Mouse (Mus musculus): ENCODE results near the gene Ublcp1. TPM values are rescaled to one million over a fixed set of nuclear protein-coding genes. Genes with fewer than 3 reads are reported as not detected.

Gene Ublcp1
- polyA plus RNA-seq, 1 experiment from 2014 or later: 54.1 TPM

DNA sequence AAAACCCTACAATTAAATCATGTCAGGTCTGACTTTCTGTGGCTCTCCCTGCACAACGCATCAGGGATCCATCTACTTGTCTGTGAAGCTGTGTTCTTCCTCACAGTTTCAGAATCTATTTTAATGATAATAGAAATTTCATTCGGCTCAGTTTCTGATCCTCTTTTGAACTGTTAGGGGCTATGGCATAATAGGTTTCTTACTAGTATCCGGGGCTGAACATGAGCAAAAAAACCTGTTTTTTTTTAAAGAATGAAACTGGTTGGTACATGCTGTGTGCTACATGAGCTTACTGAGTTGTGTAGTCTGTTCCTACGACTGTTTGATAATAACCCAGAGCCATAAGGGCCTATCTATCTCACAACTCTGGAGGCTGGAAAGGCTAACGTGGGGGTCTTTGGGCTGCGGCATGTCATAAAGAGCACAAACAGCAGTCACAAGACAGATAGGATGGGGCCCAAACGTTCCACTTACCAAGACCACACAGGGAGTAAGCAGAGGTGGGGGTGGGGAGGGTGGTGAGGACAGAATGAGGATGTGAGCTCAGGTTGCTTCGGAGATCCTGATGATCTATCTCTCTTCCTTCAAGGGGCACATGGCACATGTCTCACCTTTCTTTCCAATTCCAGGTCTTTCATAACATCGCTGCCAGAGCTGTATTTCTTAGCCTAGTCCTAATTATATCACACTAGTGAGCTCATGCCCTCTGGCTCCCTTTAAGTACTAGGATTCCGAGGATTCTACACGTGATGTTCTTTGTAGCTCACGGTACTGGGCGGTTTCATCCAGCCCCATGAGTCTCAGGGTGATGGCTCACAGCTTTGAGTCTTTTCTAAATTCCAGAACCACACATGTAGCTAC lies 28.3 kb upstream of the Ublcp1 start:
- Histone ChIP-seq H3K4me2 (no peak overlapping the region; the same call in 1 of the 2 replicates), H3K4me1 (replicated peaks; ENCODE audit: control insufficient read depth, insufficient read depth, low read length) (peaks cover 9% of the 10 kb centered on the region), H3K9ac (ENCODE audit: low read depth, low read length) (no peak overlapping the region), H3K36me3 (ENCODE audit: control insufficient read depth, insufficient read depth, low read length) (no peaks in the 10 kb centered on the region), H3K27me3 (replicated peaks; ENCODE audit: control insufficient read depth, insufficient read depth, low read length) (no peaks in the 10 kb centered on the region), H3K9me3 (ENCODE audit: control insufficient read depth, low read length) (no peaks in the 10 kb centered on the region), H3K4me3 (ENCODE audit: low read depth, low read length) (no peak overlapping the region), H3K27ac (ENCODE audit: low read depth, low read length) (peak overlapping the region; percentile 3; the same call in 1 of the 2 replicates)
- WGBS: 63% methylated on average over 13 of the region's 13 CpGs
- ATAC-seq (replicated peaks; ENCODE audit: low FRiP score) (peak; percentile 58), DNase-seq (ENCODE audit: low spot score) (no peak)

DNA sequence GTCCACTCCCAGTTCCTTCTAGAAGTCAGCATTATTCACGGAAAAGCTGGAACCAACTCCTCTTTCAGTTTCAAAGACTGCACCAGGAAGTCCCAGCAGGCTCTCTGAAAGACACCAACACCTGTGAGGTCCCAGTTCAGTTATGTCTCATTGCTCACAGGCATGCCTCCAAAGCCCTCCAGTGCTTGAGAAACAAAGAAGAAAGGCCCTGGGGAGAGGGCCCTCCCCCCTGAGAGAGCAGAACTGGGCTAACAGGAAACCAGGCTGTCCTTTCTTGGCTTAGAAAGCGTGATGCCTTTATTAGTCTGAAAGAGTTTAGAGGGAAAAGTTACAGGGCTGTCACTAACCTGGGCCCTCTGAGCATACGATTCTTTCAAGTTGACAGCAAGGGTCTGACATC lies 25.9 kb upstream of the Ublcp1 start:
- Histone ChIP-seq H3K9ac (ENCODE audit: low read depth, low read length) (no peak overlapping the region), H3K4me3 (ENCODE audit: low read depth, low read length) (no peak overlapping the region), H3K27ac (ENCODE audit: low read depth, low read length) (no peak overlapping the region), H3K9me3 (ENCODE audit: control insufficient read depth, low read length) (no peaks in the 10 kb centered on the region), H3K4me2 (no peak overlapping the region), H3K4me1 (replicated peaks; ENCODE audit: control insufficient read depth, insufficient read depth, low read length) (peaks cover 9% of the 10 kb centered on the region), H3K27me3 (replicated peaks; ENCODE audit: control insufficient read depth, insufficient read depth, low read length) (no peaks in the 10 kb centered on the region), H3K36me3 (ENCODE audit: control insufficient read depth, insufficient read depth, low read length) (no peaks in the 10 kb centered on the region)
- 79% methylated on average over 3 of the region's 3 CpGs for WGBS
- no peak for DNase-seq (ENCODE audit: low spot score)
- no peak for ATAC-seq (replicated peaks; ENCODE audit: low FRiP score)

DNA sequence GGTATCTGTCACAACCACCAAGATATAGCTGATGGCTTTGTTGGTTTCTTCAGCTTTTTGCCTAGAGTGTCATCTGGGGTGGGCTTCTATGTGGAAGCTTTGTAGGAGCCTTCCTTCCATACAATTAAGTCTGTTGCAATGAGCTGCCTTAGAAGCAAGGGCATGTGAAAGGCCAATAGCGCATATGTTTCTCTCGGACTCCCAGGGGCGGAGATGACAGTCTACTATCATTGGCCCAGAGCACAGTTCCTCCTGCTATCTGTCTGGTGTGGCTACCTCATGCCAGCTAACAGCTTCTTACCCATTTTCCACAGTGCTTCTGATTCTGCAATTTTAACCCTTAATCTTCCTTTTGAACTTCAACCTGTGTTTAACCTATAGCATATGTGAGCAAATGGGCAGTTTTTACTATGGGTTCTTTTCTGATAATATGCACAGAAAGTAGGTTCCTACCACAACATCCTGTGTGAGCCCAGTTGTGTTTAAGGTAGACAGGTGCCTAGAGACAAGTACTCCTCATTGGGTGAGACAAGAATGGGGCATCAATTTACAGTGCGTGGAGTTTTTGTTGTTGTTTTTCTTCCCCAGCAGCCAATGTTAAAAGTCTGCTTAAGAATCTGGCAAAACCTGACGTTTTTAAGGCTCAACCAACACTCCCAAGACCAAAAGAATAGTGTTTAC lies 24.5 kb upstream of the Ublcp1 start:
- ATAC-seq (replicated peaks; ENCODE audit: low FRiP score): peak; percentile 79
- 70% methylated on average over 5 of the region's 5 CpGs for WGBS
- no peak overlapping the region for H3K27ac ChIP-seq (ENCODE audit: low read depth, low read length)

DNA sequence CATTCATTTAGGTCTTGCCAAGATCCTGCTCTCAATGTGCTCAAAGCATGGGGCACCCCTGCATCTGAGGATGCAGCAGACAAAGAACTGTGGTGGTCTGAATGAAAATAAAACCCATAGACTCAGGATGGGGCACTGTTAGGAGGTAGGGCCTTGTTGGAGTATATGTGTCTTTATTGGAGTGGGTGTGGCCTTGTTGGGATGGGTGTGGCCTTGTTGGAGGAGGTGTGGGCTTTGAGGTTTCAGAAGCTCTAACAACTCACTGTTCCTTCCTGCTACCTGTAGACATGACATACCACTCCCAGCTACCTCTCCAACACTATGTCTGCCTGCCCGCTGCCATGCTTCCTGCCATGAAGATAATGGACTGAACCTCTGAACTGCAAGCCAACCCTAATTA lies 18.8 kb upstream of the Ublcp1 start:
- Histone ChIP-seq H3K4me3 (ENCODE audit: low read depth, low read length) (no peak overlapping the region), H3K27me3 (replicated peaks; ENCODE audit: control insufficient read depth, insufficient read depth, low read length) (no peaks in the 10 kb centered on the region), H3K27ac (ENCODE audit: low read depth, low read length) (no peak overlapping the region), H3K36me3 (ENCODE audit: control insufficient read depth, insufficient read depth, low read length) (no peaks in the 10 kb centered on the region), H3K9me3 (ENCODE audit: control insufficient read depth, low read length) (no peaks in the 10 kb centered on the region), H3K4me1 (replicated peaks; ENCODE audit: control insufficient read depth, insufficient read depth, low read length) (no peaks in the 10 kb centered on the region), H3K4me2 (no peak overlapping the region), H3K9ac (ENCODE audit: low read depth, low read length) (no peak overlapping the region)
- DNase-seq (ENCODE audit: low spot score) (no peak), ATAC-seq (replicated peaks; ENCODE audit: low FRiP score) (0 out of 2 replicates have a peak, but pooled peaks have one; percentile 58)
- 96% methylated on average over 1 of the region's 1 CpGs for WGBS

More for the DNA sequence above, 24.5 kb upstream of the Ublcp1 start:
- Histone ChIP-seq H3K9ac (ENCODE audit: low read depth, low read length) (no peak overlapping the region), H3K4me2 (no peak overlapping the region), H3K4me3 (ENCODE audit: low read depth, low read length) (no peak overlapping the region), H3K27me3 (replicated peaks; ENCODE audit: control insufficient read depth, insufficient read depth, low read length) (no peaks in the 10 kb centered on the region), H3K4me1 (replicated peaks; ENCODE audit: control insufficient read depth, insufficient read depth, low read length) (peaks cover 9% of the 10 kb centered on the region), H3K36me3 (ENCODE audit: control insufficient read depth, insufficient read depth, low read length) (no peaks in the 10 kb centered on the region), H3K9me3 (ENCODE audit: control insufficient read depth, low read length) (no peaks in the 10 kb centered on the region)
- DNase-seq (ENCODE audit: low spot score): no peak

DNA sequence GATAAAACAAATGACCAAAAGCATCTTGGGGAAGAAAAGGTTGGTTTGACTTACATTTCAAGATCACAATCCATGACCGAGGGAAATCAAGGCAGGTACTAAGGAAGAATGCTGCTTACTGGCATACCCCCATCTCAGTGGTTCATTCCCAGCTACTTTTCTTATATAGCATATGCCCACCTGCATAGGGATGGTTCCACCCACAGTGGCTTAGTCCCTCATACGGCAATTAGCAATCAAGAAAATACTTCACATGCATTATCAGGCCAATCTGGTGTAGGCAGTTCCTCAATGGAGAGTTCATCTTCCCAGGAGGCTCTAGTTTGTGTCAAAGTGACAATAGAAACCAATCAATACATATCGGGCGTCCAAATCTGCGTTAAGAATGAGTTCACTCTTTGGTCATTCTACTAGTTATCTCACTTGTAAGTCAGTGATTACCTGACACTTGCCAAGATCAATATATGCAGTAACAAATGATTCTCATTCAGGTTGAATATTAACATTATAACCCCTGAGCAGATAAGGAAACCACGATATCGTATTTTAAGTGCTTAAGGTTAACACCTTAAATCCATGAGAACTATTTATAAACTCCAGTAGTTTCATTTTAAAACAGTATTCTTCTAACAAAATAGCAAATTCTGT lies 14.9 kb upstream of the Ublcp1 start:
- no peak for ATAC-seq (replicated peaks; ENCODE audit: low FRiP score)
- Histone ChIP-seq H3K27me3 (replicated peaks; ENCODE audit: control insufficient read depth, insufficient read depth, low read length) (no peaks in the 10 kb centered on the region), H3K9me3 (ENCODE audit: control insufficient read depth, low read length) (no peaks in the 10 kb centered on the region), H3K27ac (ENCODE audit: low read depth, low read length) (no peak overlapping the region), H3K4me1 (replicated peaks; ENCODE audit: control insufficient read depth, insufficient read depth, low read length) (no peaks in the 10 kb centered on the region), H3K4me2 (no peak overlapping the region), H3K9ac (ENCODE audit: low read depth, low read length) (no peak overlapping the region), H3K36me3 (ENCODE audit: control insufficient read depth, insufficient read depth, low read length) (no peaks in the 10 kb centered on the region), H3K4me3 (ENCODE audit: low read depth, low read length) (no peak overlapping the region)
- DNase-seq (ENCODE audit: low spot score): no peak
- 85% methylated on average over 7 of the region's 7 CpGs for WGBS

DNA sequence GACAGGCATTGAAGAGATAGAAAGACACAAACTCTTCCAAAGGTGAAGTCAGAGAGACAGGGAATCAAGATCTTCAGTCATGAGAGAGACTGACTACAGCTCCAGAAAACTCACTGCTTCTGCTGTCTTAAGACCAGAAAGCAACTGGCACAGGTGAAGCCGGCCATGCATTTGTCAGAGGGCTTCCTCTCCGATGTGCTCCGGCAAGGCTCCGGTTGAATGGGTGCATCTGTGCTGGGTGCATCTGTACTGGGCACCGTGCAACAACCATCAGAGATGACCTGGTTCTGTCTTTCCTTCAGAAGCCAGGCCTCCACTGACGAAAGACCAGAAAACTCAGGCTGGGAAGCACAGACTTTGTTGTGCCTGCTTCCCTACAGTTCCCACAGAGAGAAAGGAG lies 9.9 kb upstream of the Ublcp1 start:
- H3K4me3 ChIP-seq (ENCODE audit: low read depth, low read length): no peak overlapping the region
- no peaks in the 10 kb centered on the region for H3K4me1 ChIP-seq (replicated peaks; ENCODE audit: control insufficient read depth, insufficient read depth, low read length)
- H3K27me3 ChIP-seq (replicated peaks; ENCODE audit: control insufficient read depth, insufficient read depth, low read length): no peaks in the 10 kb centered on the region
- no peak overlapping the region for H3K9ac ChIP-seq (ENCODE audit: low read depth, low read length)
- no peaks in the 10 kb centered on the region for H3K9me3 ChIP-seq (ENCODE audit: control insufficient read depth, low read length)
- no peak overlapping the region for H3K4me2 ChIP-seq
- ATAC-seq (replicated peaks; ENCODE audit: low FRiP score) (no peak), DNase-seq (ENCODE audit: low spot score) (no peak)
- 88% methylated on average over 6 of the region's 6 CpGs for WGBS
- no peak overlapping the region for H3K27ac ChIP-seq (ENCODE audit: low read depth, low read length)
- no peaks in the 10 kb centered on the region for H3K36me3 ChIP-seq (ENCODE audit: control insufficient read depth, insufficient read depth, low read length)

DNA sequence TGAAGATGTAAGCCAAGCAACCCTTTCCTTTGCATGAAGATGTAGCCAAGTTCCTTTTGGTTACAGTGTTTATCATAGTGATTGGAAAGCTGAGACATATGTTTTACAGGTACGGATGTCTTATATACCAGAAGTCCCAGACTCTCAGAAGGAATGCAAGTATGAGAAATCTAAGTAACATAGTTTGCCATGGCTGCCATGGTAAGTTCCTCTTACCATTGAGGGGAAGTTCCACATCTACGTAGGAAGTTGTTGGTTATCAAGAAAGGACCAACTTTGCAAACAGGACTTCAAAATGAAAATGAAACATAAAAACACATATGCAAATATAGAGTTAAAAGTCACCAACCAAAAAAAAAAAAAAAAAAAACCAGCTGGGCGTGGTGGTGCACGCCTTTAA lies 8.1 kb upstream of the Ublcp1 start:
- H3K9me3 ChIP-seq (ENCODE audit: control insufficient read depth, low read length): no peaks in the 10 kb centered on the region
- DNase-seq (ENCODE audit: low spot score): no peak
- no peaks in the 10 kb centered on the region for H3K27me3 ChIP-seq (replicated peaks; ENCODE audit: control insufficient read depth, insufficient read depth, low read length)
- no peak overlapping the region for H3K4me2 ChIP-seq
- H3K4me1 ChIP-seq (replicated peaks; ENCODE audit: control insufficient read depth, insufficient read depth, low read length): no peaks in the 10 kb centered on the region
- no peak for ATAC-seq (replicated peaks; ENCODE audit: low FRiP score)
- WGBS: 81% methylated on average over 4 of the region's 4 CpGs
- H3K4me3 ChIP-seq (ENCODE audit: low read depth, low read length): no peak overlapping the region
- no peak overlapping the region for H3K27ac ChIP-seq (ENCODE audit: low read depth, low read length)
- no peak overlapping the region for H3K9ac ChIP-seq (ENCODE audit: low read depth, low read length)
- no peaks in the 10 kb centered on the region for H3K36me3 ChIP-seq (ENCODE audit: control insufficient read depth, insufficient read depth, low read length)

DNA sequence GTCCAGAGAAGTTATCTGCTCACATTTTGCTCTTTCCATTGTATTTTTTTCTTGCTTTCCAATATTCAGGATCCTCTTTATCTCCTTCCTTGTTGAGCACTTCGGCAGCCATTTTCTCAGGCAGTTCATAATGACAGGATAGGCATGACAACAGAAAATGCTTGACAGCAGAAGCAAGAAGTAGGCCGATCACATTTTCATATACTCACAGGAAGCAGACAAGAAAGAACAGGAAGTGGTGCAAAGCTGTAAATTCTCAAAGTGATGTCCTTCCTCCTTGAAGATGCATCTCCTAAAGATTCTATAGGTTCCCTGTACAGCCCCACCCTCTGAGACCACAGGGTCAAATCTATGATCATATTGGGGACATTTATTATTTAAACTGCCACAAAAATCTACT lies 6.1 kb upstream of the Ublcp1 start:
- 57% methylated on average over 2 of the region's 2 CpGs for WGBS
- no peak overlapping the region for H3K27ac ChIP-seq (ENCODE audit: low read depth, low read length)
- no peak for DNase-seq (ENCODE audit: low spot score)
- H3K4me1 ChIP-seq (replicated peaks; ENCODE audit: control insufficient read depth, insufficient read depth, low read length): peaks cover 6% of the 10 kb centered on the region; the same call in 1 of the 2 replicates
- no peak overlapping the region for H3K4me3 ChIP-seq (ENCODE audit: low read depth, low read length)
- no peak overlapping the region for H3K4me2 ChIP-seq
- no peak for ATAC-seq (replicated peaks; ENCODE audit: low FRiP score)
- H3K9me3 ChIP-seq (ENCODE audit: control insufficient read depth, low read length): no peaks in the 10 kb centered on the region
- H3K27me3 ChIP-seq (replicated peaks; ENCODE audit: control insufficient read depth, insufficient read depth, low read length): no peaks in the 10 kb centered on the region
- no peaks in the 10 kb centered on the region for H3K36me3 ChIP-seq (ENCODE audit: control insufficient read depth, insufficient read depth, low read length)
- H3K9ac ChIP-seq (ENCODE audit: low read depth, low read length): no peak overlapping the region

All from liver, embryonic 11.5 days (tissue).